Mouse (Mus musculus) G1E (cell line): ENCODE results near the gene 1700037C18Rik.

Source experiments
- CTCF ChIP-seq: IDR thresholded peaks from 2 replicates; pipeline ENCODE4 v1.5.1; 2012; ENCODE audit warnings: low read depth, low read length, inconsistent platforms, mixed read lengths
- GATA2 ChIP-seq: IDR thresholded peaks from 2 replicates; pipeline ENCODE4 v1.6.1; 2012; ENCODE audit warnings: low read depth, low read length, inconsistent platforms, borderline replicate concordance

- TF ChIP-seq CTCF (no peak), GATA2 (no peak)
These were observed 12.4 kb downstream of the 1700037C18Rik start for GRCm38 (mm10) chr16:3896046-3896445.
